Mouse (Mus musculus): ENCODE data around the gene Rd3l.
"Not testable (repeated sequence)": the region's sequence is repeated elsewhere in the genome, so short reads cannot be mapped to it uniquely, and the experiment has no call there.

Gene Rd3l

DNA sequence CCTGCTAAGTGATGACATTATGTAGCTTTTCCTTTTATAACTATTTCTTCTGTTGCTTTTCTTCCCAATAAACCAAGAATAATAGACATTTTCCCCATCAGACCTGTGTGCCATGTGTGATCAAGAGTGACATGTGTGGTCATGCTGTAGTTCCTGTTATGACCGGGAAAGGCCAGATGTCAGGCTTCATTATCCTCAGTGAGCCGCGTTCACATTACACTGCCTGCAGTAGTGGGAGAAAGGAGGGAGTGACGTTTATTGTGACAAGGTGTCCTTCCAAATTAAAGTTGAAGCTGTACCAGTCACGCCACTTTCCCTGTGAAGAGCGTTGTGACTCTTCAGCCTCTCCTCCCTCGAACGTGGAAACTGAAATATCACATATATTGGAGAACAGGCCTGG is 714 bp upstream of the Rd3l start:
- no peak for DNase-seq (ENCODE audit: low read depth, low spot score)
- no peaks in the 10 kb centered on the region for H3K27me3 ChIP-seq (ENCODE audit: control insufficient read depth, insufficient read depth, low read length, poor library complexity, severe bottlenecking)
- H3K36me3 ChIP-seq (ENCODE audit: control insufficient read depth, insufficient read depth, low read length, poor library complexity, severe bottlenecking): no peaks in the 10 kb centered on the region

DNA sequence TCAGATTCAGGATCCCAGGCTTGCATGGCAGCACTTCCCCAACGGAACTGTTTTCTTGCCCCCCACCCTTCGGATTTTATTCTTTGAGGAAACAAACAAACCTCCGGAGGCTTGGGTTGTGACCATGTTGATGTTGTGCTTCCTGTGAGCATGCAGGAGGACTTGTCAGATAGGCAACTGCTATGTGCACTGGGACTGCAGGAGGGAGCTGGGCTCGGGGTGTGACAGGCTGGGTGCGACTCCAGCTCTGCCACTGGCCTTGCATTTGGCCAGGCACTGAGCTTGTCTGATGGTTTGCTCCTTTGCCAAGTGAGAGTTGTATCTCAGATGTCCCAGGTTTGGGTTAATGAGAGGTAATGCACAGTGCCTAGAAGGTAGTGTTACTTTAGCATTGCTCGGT is 2.8 kb downstream of the Rd3l start:
- no peaks in the 10 kb centered on the region for H3K36me3 ChIP-seq (ENCODE audit: control insufficient read depth, insufficient read depth, low read length, poor library complexity, severe bottlenecking)
- DNase-seq (ENCODE audit: low read depth, low spot score): no peak
- no peaks in the 10 kb centered on the region for H3K27me3 ChIP-seq (ENCODE audit: control insufficient read depth, insufficient read depth, low read length, poor library complexity, severe bottlenecking)

DNA sequence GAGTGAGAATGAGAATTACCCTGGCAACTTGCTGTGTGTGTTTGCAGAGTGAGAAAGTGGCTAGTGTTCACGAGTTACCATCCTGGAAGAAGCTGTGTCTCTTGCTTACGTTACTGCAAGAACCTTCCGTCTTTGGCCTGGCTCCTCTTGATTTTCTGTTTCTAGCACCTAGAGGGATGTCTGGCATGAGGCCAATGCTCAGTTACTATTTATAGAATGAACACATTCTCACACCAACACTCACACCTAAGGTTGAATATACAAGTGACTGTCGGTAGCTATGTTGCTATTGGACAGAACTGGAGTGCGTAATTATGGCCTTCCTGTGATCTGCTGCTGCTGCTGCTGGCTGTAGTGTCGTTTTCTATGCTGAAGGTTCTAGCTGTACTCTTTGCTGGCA is 4.0 kb downstream of the Rd3l start:
- Histone ChIP-seq H3K36me3 (ENCODE audit: control insufficient read depth, insufficient read depth, low read length, poor library complexity, severe bottlenecking) (no peaks in the 10 kb centered on the region), H3K27me3 (ENCODE audit: control insufficient read depth, insufficient read depth, low read length, poor library complexity, severe bottlenecking) (no peaks in the 10 kb centered on the region)
- no peak for DNase-seq (ENCODE audit: low read depth, low spot score)

DNA sequence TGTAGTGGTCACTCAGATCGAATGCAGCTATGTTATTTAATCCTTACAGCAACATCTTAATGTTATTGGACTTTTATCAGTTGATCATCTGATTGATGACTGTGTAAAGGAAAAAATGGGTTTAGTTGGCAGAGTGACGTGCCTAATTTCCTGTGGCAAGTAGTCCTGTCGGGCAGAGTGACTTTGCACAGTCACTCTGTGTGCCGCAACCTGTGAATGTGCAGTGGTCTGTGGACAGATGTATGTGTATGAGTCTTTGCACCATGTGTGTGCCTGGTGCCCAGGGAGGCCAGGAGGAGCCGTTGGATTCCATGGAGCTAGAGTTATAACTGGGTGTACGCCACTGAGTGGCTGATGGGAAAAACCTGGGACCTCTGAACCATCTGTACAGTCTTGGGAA is 6.5 kb downstream of the Rd3l start:
- no peak for DNase-seq (ENCODE audit: low read depth, low spot score)
- no peaks in the 10 kb centered on the region for H3K27me3 ChIP-seq (ENCODE audit: control insufficient read depth, insufficient read depth, low read length, poor library complexity, severe bottlenecking)
- no peaks in the 10 kb centered on the region for H3K36me3 ChIP-seq (ENCODE audit: control insufficient read depth, insufficient read depth, low read length, poor library complexity, severe bottlenecking)

DNA sequence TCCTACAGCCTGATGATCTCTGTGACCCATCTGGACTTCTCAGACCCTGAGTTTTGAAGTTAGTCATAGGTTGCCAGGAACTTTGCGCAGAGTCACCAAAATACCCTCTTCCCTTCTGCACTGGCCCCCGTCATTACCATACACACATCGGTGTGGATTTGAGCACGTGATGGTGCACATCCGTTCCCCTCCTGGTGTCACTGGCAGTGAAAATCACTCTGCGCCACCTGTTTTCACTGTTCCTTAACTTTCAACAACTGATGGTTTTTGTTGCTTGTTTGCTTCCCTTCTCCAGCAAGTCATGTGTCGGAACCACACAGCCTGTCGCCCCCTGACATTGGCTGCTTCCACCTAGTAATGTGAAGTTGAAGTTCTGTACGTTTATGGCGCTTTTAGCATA is 8.6 kb downstream of the Rd3l start:
- no peaks in the 10 kb centered on the region for H3K36me3 ChIP-seq (ENCODE audit: control insufficient read depth, insufficient read depth, low read length, poor library complexity, severe bottlenecking)
- H3K27me3 ChIP-seq (ENCODE audit: control insufficient read depth, insufficient read depth, low read length, poor library complexity, severe bottlenecking): no peaks in the 10 kb centered on the region
- DNase-seq (ENCODE audit: low read depth, low spot score): no peak

DNA sequence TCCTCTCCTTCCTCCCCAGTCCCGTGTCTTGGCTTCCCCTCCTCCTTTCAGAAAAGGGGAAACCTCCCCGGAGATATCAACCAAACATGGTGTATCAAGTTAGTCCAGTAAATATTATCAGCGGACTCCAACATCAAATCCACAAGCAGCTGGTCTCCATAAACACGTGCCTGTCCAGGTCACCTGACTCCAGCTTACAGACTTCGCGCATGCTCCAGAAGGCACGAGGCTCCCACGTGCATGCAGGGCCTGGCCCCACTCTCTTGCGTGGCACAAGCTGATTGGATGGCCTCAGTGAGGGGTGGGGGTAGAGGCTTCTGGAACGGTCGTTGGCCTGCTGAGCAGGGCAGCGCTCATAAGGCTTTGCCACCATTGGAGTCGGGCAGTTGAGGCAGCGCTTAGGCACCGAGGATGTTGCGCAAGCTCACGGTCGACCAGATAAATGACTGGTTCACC is 9.9 kb downstream of the Rd3l start, which contains the start of gene Tdrd9:
Gene Tdrd9 (plus strand): TSS at position 329 of the 456 bp plus-strand sequence.
- no peak for DNase-seq (ENCODE audit: low read depth, low spot score)
- H3K27me3 ChIP-seq (ENCODE audit: control insufficient read depth, insufficient read depth, low read length, poor library complexity, severe bottlenecking): no peaks in the 10 kb centered on the region
- H3K36me3 ChIP-seq (ENCODE audit: control insufficient read depth, insufficient read depth, low read length, poor library complexity, severe bottlenecking): no peaks in the 10 kb centered on the region

DNA sequence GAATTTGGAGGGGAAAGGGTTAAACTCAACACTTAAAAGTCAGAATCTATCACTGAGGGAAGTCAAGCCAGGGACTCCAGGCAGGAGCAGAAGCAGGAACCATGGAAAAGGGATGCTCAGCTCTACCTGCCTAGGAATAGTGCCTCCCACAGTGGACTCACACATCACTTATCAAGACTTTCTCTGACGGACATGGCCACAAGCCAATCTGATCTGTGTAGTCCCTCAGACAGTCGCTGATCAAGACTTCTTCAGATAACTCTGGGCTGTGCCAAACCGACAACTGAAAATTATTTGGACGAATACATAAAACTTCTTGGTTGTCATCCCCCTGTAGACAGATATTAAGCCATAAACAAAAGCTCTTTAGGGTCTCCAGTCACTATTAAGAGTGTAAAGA is 11.0 kb downstream of the Rd3l start:
- Histone ChIP-seq H3K27me3 (ENCODE audit: control insufficient read depth, insufficient read depth, low read length, poor library complexity, severe bottlenecking) (no peaks in the 10 kb centered on the region), H3K36me3 (ENCODE audit: control insufficient read depth, insufficient read depth, low read length, poor library complexity, severe bottlenecking) (no peaks in the 10 kb centered on the region)
- DNase-seq (ENCODE audit: low read depth, low spot score): no peak

DNA sequence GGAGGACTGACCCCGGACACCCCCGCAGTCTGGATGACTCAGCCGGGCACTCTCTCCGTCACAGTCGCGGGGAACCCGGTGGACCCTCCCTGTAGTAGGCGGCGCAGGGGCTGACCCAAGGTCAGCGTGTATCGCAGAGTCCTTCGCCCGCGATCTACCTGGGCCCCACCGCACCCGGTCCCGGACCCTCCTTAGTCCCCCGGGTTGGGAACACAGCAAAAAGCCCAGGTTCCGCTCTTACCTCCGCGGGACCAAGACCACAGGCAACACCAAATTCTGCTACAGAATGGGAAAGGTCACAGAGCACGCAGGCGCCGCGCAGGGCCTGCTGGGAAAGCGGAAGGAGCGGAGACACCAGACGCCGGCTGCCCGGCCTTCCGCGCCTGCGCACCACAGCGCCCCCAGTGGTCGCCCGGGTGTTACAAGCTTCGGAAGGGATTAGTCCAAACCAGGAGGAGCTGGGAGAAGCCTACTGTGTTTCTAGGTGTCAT is 14.4 kb downstream of the Rd3l start, which contains the start of gene Atp5mpl:
Gene Atp5mpl (minus strand): TSS at position 295 of the 491 bp plus-strand sequence.
- peak; percentile 95 for DNase-seq (ENCODE audit: low read depth, low spot score)
- H3K27me3 ChIP-seq (ENCODE audit: control insufficient read depth, insufficient read depth, low read length, poor library complexity, severe bottlenecking): no peaks in the 10 kb centered on the region
- no peaks in the 10 kb centered on the region for H3K36me3 ChIP-seq (ENCODE audit: control insufficient read depth, insufficient read depth, low read length, poor library complexity, severe bottlenecking)

DNA sequence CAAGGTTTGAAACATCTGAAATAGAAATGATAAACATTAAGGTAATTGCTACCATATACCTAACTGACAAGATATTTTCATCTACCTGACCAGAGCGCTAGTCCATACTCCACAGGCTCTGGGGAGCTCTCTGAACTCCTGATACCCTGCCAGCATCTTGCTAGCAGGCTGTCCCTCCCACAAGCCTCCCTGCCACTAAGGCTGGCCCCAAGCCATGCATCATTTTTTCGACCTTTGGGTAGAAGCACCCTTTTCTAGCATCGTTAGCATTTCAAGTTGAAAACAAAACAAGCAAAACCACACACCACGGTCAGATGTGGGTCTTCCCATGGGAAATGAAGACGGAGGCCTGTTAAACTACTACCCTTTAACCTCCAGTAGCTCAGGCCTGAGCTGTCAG is 17.8 kb downstream of the Rd3l start:
- no peak for DNase-seq (ENCODE audit: low read depth, low spot score)
- Histone ChIP-seq H3K27me3 (ENCODE audit: control insufficient read depth, insufficient read depth, low read length, poor library complexity, severe bottlenecking) (no peaks in the 10 kb centered on the region), H3K36me3 (ENCODE audit: control insufficient read depth, insufficient read depth, low read length, poor library complexity, severe bottlenecking) (peaks cover 5% of the 10 kb centered on the region)

DNA sequence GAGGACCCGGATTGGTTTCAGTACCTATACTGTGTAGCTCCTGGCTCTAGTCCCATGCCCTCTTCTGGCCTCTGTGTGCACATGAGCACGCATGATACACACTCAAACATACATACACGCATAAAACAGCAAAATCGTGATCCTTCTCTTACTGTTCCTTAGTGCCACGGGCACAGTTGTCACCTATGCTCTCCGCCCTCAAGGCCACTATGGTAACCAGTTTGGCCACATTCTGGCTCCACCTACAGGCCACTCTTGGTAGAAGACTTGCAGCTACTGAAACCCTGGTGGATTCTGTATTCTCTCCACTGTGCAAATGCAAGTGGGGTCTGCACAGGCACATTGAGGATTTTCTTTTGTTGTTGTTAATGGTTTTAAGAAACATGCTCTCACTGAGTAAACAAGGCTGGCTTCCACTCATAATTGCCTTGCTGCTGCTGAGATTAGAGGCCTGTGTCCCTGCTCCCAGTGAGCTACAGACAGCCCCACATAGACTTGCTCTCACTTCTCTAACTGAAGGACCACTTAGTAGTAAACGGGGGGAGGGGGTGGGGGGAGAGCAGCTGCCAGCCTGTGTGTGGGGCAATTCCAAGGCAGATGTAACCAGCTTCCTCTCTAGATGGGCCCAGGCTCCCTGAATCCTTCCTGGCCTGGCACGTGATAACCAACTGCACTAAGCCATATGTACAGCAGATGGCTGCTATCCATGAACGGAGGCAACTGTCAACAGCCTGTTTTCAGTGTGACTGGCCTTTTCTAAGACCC is 22.8 kb downstream of the Rd3l start:
- DNase-seq (ENCODE audit: low read depth, low spot score): peak; percentile 79
- H3K36me3 ChIP-seq (ENCODE audit: control insufficient read depth, insufficient read depth, low read length, poor library complexity, severe bottlenecking): peaks cover 5% of the 10 kb centered on the region
- H3K27me3 ChIP-seq (ENCODE audit: control insufficient read depth, insufficient read depth, low read length, poor library complexity, severe bottlenecking): no peaks in the 10 kb centered on the region

DNA sequence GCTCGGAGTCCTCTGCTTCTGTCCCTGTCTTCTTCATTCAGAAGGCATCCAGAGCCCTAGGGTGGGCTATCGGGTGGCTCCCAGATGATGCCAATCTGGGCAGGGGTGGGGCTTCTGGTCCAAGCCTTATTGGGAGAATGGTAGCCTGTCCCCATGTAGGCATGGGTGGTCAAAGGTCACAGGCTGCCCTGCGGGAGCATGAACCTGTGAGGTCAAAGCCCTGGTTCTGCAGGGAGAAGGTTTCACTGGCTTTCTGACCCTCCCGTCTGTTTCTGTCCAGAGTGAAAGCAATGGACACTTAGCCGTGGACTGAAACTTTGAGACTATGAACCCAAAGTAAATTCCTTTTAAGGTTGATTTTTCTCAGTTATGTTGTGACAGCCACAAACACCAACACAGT is 24.9 kb downstream of the Rd3l start:
- no peak for DNase-seq (ENCODE audit: low read depth, low spot score)
- Histone ChIP-seq H3K36me3 (ENCODE audit: control insufficient read depth, insufficient read depth, low read length, poor library complexity, severe bottlenecking) (peaks cover 3% of the 10 kb centered on the region), H3K27me3 (ENCODE audit: control insufficient read depth, insufficient read depth, low read length, poor library complexity, severe bottlenecking) (no peaks in the 10 kb centered on the region)

DNA sequence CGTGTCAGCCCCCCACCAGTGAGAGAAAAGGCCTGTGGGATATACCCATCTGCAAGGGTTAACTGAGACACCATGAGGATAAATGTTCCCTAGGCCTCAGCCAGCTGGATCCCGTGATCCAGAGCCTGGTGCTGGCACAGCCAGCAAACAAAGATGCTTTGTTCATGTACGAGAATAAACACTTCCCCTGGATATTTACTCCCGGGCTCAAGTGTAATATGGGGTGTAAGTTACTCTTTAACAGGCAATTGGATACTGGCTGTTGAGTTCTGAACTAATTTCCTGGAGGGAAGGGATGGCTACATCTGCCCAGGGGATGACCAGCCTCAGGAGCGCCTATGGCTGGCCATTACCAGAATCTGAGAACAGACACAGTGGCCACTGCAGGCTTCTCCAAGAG is 29.4 kb downstream of the Rd3l start:
- Histone ChIP-seq H3K36me3 (ENCODE audit: control insufficient read depth, insufficient read depth, low read length, poor library complexity, severe bottlenecking) (no peaks in the 10 kb centered on the region), H3K27me3 (ENCODE audit: control insufficient read depth, insufficient read depth, low read length, poor library complexity, severe bottlenecking) (no peaks in the 10 kb centered on the region)
- DNase-seq (ENCODE audit: low read depth, low spot score): no peak

DNA sequence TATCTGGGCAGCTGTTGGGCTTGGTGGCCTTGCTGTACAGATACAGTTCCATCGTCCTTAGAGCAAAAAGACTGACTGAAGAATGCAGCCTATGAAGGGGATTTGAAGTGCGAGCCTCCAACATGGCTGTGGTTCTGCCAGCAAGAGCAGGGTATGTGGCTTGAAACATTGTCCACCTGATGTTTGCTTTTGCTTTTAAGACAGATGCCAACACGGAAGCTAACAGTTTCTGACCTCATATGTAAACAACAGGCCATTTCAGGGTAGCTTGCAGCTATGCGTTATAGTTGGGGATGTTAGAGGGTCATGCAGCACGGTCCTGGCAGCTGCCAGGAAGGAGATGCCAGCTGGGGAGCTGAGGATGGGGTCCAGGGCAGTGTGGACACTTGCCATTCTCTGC is 30.6 kb downstream of the Rd3l start:
- H3K36me3 ChIP-seq (ENCODE audit: control insufficient read depth, insufficient read depth, low read length, poor library complexity, severe bottlenecking): no peaks in the 10 kb centered on the region
- no peak for DNase-seq (ENCODE audit: low read depth, low spot score)
- H3K27me3 ChIP-seq (ENCODE audit: control insufficient read depth, insufficient read depth, low read length, poor library complexity, severe bottlenecking): no peaks in the 10 kb centered on the region

DNA sequence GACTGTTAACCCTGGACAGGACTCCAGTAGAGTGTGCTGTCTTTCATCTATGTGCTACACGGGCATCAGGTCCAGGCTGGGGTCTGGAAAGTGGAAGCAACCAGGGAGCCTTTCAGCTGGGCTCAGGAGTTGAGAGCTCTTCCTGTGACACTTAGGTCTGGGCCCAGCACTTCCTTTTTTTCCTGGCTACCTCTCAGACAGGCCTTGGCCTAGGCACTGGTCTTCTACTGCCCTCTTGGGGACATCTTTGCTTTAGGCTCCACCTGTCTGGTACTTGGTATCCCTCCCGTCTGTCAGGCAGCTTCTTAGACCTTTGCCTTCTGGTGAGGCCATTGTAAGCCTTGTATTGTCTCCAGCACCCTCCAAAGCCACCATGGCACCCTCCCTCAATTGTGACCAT is 34.4 kb downstream of the Rd3l start:
- Histone ChIP-seq H3K36me3 (ENCODE audit: control insufficient read depth, insufficient read depth, low read length, poor library complexity, severe bottlenecking) (no peaks in the 10 kb centered on the region), H3K27me3 (ENCODE audit: control insufficient read depth, insufficient read depth, low read length, poor library complexity, severe bottlenecking) (no peaks in the 10 kb centered on the region)
- peak; percentile 91 for DNase-seq (ENCODE audit: low read depth, low spot score)

DNA sequence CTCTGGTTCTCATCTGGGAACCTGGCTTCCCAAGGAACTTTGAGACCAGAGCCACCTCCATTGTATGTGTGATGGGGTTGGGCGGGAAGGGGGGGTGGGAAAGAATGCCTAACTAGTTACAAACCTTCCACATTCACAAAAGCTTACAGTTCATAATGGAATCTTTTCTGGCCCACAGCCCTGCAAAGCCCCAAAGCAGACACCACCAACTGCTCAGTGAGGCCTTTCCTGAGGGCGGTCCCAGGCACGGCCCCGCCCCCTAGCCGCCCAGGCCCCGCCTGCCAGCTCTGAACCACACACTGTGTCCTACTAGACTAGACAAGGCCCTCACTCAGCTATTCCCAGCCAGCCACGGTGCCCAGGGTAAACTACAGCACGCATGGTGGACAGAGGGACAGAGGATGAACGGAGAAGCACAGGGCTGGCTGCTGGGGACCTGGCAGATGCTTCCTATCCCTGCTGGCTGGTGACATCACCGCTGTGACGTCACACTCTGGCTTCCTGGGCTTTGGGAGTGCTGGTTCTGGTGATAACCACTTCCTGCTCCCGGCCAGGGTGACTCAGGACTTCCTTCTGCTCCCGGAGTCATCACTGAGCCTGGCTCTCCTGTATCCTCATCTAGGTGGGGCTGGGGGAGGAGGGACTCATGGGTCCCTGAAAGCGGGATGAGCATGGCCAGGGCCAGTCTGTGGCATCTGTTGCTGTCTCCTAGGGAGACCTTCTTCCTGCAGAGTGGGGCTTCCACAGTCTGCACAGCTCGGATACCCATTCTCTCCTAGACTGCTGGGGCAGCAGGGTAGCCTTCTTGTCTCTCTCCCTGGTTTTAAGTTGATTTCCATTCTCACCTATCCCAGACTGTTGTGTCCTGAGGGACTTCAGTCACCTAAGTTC is 35.1 kb downstream of the Rd3l start:
- not testable (repeated sequence) for DNase-seq (ENCODE audit: low read depth, low spot score); H3K27me3 ChIP-seq (ENCODE audit: control insufficient read depth, insufficient read depth, low read length, poor library complexity, severe bottlenecking); H3K36me3 ChIP-seq (ENCODE audit: control insufficient read depth, insufficient read depth, low read length, poor library complexity, severe bottlenecking)
